Mouse (Mus musculus) CD4-positive, CD25-positive, alpha-beta regulatory T cell, adult 4 months (primary cell): Measurements from ENCODE around the gene Dio3. TPM values are rescaled to one million over a fixed set of nuclear protein-coding genes. Genes with fewer than 3 reads are reported as not detected.

Experiments
- polyA plus RNA-seq, 2 experiments: library from polyadenylated mRNA; unstranded; fragments of 100-300 nt; shearing (Covaris generic); gene quantifications; one replicate each; pipeline ENCODE4 v1.2.1; 2017

The Dio3 gene
- polyA plus RNA-seq, 2 experiments from 2014 or later, result not detected

Other genes starting within 250 kb of the Dio3 start
- 100 to 1,000 TPM; 490 to 635 TPM for gene Ppp2r5c, start 168.1 kb downstream of the Dio3 start, polyA plus RNA-seq